Mouse (Mus musculus) induced T-regulatory cell, adult 2 months (primary cell): ENCODE measurements around the gene Fabp6.
A peak's percentile ranks its signal among the peaks of the same experiment; 100 is the strongest.

Source experiments
- DNase-seq: peaks from one replicate; pipeline ENCODE4 v3.0.0-alpha.2; 2012; ENCODE audit warnings: low read depth

The Fabp6 gene

GRCm38 (mm10) chr11:43601440-43601839 lies at the start of gene Fabp6:
Gene Fabp6 (minus strand): TSS chr11:43601540.
- DNase-seq, result no peak

DNA sequence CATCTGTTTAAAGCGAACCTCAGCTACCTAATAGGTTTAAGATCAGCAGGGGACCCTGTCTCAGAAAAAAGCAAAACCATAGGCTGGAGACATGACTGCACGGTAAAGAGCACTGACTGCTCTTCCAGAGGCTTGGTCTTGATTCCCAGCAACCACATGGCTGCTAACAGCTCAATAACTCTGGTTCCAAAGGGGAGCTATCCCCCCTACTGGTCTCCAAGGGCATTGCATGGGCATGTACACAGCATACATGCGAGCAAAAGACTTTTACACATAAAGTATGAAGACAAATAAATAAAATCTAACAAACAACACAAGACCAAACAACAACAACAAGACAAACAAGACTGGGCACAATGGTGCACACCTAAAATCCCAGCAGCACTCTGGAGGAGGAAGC lies 43.9 kb upstream of the Fabp6 start:
- DNase-seq, result peak; percentile 28

DNA sequence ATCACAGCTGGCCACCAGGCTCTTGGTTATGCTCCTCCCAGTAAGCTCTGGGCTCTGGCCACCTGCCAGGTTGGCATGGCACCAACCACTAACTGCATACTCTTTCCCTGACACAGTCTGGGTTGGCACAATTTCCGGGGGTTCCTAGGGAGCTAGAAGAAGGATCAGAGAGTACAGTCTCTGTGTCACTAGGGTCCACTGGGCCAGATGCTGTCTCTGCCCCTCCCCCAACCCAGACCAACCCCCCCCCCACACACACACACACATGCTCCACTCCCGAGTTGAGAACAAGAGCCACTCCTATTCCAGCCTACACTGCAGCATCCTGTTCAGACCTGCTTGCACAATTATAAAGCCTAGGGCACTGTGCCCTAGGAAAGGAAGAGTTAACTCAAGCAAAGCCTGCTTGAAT lies 41.8 kb upstream of the Fabp6 start:
- no peak for DNase-seq

- no peak for DNase-seq
These were observed 37.1 kb upstream of the Fabp6 start for GRCm38 (mm10) chr11:43638486-43638885.

GRCm38 (mm10) chr11:43636761-43637160 lies 35.4 kb upstream of the Fabp6 start:
- DNase-seq, result no peak

DNA sequence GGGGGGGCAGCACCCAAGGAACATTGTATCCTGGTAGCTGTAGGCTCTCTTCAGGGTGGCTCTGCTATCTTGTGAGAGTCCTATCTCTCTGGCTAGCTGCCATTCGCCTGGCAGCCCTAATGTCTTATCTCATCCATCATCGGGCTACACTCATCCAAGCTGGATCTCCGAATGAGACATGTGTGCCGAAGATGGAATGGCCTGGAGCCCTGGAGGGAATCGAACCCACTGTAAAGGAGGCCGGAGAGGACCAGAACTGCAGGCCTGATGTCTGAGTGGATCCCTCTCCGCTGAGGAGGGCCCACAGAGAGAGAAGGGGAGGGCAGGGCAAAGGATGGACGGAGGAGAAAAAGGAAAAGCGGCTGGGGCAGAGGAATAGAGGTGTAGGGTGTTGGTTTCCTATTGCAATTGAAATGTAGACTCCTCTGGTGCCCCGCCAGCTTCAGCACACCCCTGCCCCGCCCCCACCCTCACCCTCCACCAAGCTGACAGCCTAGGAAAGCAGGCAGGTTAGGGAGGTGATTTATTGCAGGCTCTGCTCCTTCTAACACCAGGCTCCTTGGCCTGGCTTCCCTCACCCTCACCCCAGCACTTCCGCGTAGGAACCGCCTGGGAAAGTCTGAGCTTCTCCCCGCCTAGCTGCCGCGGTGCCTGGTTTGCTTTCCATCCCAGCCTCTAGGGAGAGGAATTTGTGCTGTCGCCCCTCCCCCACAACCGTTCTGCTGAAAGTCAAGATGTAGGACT lies 32.5 kb upstream of the Fabp6 start:
- DNase-seq, result no peak

DNA sequence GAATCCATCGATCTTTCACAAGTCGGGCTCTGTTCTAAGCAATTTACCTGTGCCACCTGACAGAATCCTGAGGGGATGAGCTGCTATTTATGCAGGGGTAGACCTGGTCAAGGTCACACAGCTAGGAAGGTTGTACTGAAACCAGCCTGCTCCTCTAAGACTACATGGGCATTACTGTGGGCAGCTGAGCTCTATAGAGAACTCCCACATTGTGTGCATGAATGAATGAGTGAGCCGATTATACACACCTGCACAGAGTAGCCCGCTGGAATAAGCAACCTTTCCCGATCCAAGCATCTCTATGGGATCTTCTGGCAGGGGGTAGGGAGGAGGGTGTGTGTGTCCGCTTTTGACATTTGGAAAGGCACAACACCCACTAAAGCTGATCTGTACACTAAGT lies 31.8 kb upstream of the Fabp6 start:
- no peak for DNase-seq

DNA sequence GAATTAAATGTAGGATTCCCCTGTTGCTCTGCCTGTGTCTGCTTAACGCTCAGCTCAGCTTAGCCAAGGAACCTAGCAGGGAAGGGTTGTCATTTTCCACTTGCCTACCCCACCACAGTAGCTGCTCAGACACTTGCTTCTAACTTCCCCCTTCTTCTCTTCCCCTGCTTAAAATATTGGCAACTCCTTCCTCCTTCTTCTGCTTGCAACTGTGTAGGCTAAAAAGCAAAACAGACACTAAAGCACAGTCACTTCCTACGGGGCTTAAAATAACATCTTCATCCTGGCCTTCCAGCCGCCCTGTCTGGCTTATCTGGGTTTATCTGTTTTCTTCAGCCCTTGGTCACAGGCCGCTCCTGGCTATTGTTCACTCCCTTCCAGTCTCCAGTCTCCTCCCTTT lies 31.2 kb upstream of the Fabp6 start:
- no peak for DNase-seq

- no peak for DNase-seq
These were observed 30.3 kb upstream of the Fabp6 start for GRCm38 (mm10) chr11:43631645-43632044.

DNA sequence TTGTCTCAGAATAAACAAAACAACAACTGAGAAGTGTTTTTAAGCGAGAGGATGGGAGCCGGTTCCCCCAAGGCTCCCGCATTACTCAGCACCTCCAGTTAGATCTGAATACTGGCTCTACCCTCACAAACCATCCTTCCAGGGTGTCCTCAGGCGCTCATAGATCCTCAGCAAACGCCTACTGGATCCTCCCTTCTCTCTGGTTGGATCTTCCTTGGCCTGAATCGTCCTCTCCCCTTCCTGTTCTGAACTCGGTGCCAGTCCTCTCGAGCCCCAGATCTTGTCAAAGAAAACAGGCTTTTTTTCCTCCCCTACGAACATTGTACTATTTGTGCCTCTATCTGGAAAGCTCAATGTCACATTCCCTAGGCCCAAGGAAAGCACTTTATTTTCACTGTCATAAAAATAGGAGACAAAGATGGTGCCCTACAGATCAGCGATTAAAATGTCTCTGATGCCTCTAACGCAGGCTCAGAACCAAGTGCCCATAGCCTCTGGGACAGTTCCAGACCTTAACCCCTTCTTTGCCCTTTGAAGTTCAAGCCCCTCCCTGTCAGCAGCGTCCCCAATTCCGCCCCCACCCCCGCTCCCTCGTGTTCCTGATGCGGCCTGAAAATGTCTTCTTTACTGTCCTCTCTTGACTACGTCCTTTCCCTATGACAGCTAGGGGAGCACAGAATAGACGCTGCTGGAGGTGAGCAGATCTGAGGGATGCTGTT lies 25.7 kb upstream of the Fabp6 start:
- no peak for DNase-seq

- DNase-seq, result no peak
These were observed 25.1 kb upstream of the Fabp6 start for GRCm38 (mm10) chr11:43626300-43626926.

GRCm38 (mm10) chr11:43624341-43624740 lies 23.0 kb upstream of the Fabp6 start:
- no peak for DNase-seq

- no peak for DNase-seq
These were observed 20.4 kb upstream of the Fabp6 start for GRCm38 (mm10) chr11:43621769-43622168.

GRCm38 (mm10) chr11:43618403-43618802 lies 17.1 kb upstream of the Fabp6 start:
- no peak for DNase-seq

GRCm38 (mm10) chr11:43617924-43618323 lies 16.6 kb upstream of the Fabp6 start:
- no peak for DNase-seq

GRCm38 (mm10) chr11:43612834-43613488 lies 11.6 kb upstream of the Fabp6 start:
- peak; percentile 72 for DNase-seq

GRCm38 (mm10) chr11:43610662-43611033 lies 9.3 kb upstream of the Fabp6 start:
- DNase-seq, result no peak

- no peak for DNase-seq
These were observed 8.8 kb upstream of the Fabp6 start for GRCm38 (mm10) chr11:43610006-43610661.

GRCm38 (mm10) chr11:43608440-43608839 lies 7.1 kb upstream of the Fabp6 start:
- DNase-seq, result no peak

GRCm38 (mm10) chr11:43605859-43606258 lies 4.5 kb upstream of the Fabp6 start:
- no peak for DNase-seq

- no peak for DNase-seq
These were observed 3.6 kb upstream of the Fabp6 start for GRCm38 (mm10) chr11:43604891-43605290.

- DNase-seq, result no peak
These were observed 2.9 kb upstream of the Fabp6 start for GRCm38 (mm10) chr11:43604207-43604606.
